Mouse (Mus musculus) liver, postnatal 0 days (tissue): ENCODE results near the gene Atp7b.

ENCODE experiments used
- CTCF ChIP-seq: sonication (generic); IDR thresholded peaks from 2 replicates; pipeline ENCODE4 v1.5.1; 2016; ENCODE audit warnings: antibody characterized with exemption, low read depth
- EP300 ChIP-seq: IDR thresholded peaks from 2 replicates; pipeline ENCODE4 v1.6.1; 2016; ENCODE audit warnings: antibody characterized with exemption, low read depth, mild to moderate bottlenecking

GRCm38 (mm10) chr8:22047699-22048464, 12.2 kb downstream of the Atp7b start:
- TF ChIP-seq CTCF (peak; percentile 86), EP300 (no peak)
